Mouse (Mus musculus): ENCODE data around the gene Marveld2. TPM values are rescaled to one million over a fixed set of nuclear protein-coding genes. Genes with fewer than 3 reads are reported as not detected.

Marveld2 gene
- polyA plus RNA-seq, 1 experiment from 2014 or later, result 3.2 TPM

GRCm38 (mm10) chr13:100603031-100603737, 13.6 kb downstream of the Marveld2 start:
- Histone ChIP-seq H3K4me1 (ENCODE audit: control insufficient read depth, insufficient read depth, low read length) (no peaks in the 10 kb centered on the region), H3K4me2 (ENCODE audit: low read depth, severe bottlenecking) (no peak overlapping the region), H3K9me3 (ENCODE audit: control insufficient read depth, low read length) (0 out of 2 replicates have a peak, but pooled peaks cover 3% of the 10 kb centered on the region), H3K27me3 (ENCODE audit: control insufficient read depth, insufficient read depth, low read length) (no peaks in the 10 kb centered on the region), H3K4me3 (ENCODE audit: low read depth, low read length) (no peak overlapping the region), H3K9ac (ENCODE audit: low read length) (no peak overlapping the region), H3K36me3 (ENCODE audit: control insufficient read depth, insufficient read depth, low read length) (no peaks in the 10 kb centered on the region), H3K27ac (replicated peaks; ENCODE audit: low read depth, low read length) (no peak overlapping the region)
- DNase-seq (ENCODE audit: low spot score), result no peak
- no peak for ATAC-seq (ENCODE audit: insufficient number of reproducible peaks, low FRiP score, low TSS enrichment, low read depth)
- WGBS, result 91% methylated on average over 10 of the region's 10 CpGs

- ATAC-seq (ENCODE audit: insufficient number of reproducible peaks, low FRiP score, low TSS enrichment, low read depth) (no peak), DNase-seq (ENCODE audit: low spot score) (no peak)
- Histone ChIP-seq H3K36me3 (ENCODE audit: control insufficient read depth, insufficient read depth, low read length) (no peaks in the 10 kb centered on the region), H3K9ac (ENCODE audit: low read length) (no peak overlapping the region), H3K27me3 (ENCODE audit: control insufficient read depth, insufficient read depth, low read length) (no peaks in the 10 kb centered on the region), H3K4me1 (ENCODE audit: control insufficient read depth, insufficient read depth, low read length) (no peaks in the 10 kb centered on the region), H3K9me3 (ENCODE audit: control insufficient read depth, low read length) (no peaks in the 10 kb centered on the region), H3K27ac (replicated peaks; ENCODE audit: low read depth, low read length) (no peak overlapping the region), H3K4me2 (ENCODE audit: low read depth, severe bottlenecking) (no peak overlapping the region), H3K4me3 (ENCODE audit: low read depth, low read length) (no peak overlapping the region)
- whole genome bisulfite sequencing, result 69% methylated on average over 5 of the region's 5 CpGs
These were observed 14.4 kb downstream of the Marveld2 start for GRCm38 (mm10) chr13:100602239-100602902.

GRCm38 (mm10) chr13:100601034-100601433, 15.7 kb downstream of the Marveld2 start:
- Histone ChIP-seq H3K4me3 (ENCODE audit: low read depth, low read length) (no peak overlapping the region), H3K27ac (replicated peaks; ENCODE audit: low read depth, low read length) (no peak overlapping the region), H3K9me3 (ENCODE audit: control insufficient read depth, low read length) (no peaks in the 10 kb centered on the region), H3K36me3 (ENCODE audit: control insufficient read depth, insufficient read depth, low read length) (no peaks in the 10 kb centered on the region), H3K27me3 (ENCODE audit: control insufficient read depth, insufficient read depth, low read length) (no peaks in the 10 kb centered on the region), H3K4me1 (ENCODE audit: control insufficient read depth, insufficient read depth, low read length) (no peaks in the 10 kb centered on the region), H3K4me2 (ENCODE audit: low read depth, severe bottlenecking) (no peak overlapping the region), H3K9ac (ENCODE audit: low read length) (no peak overlapping the region)
- DNase-seq (ENCODE audit: low spot score) (no peak), ATAC-seq (ENCODE audit: insufficient number of reproducible peaks, low FRiP score, low TSS enrichment, low read depth) (no peak)
- WGBS, result 74% methylated on average over 7 of the region's 8 CpGs

GRCm38 (mm10) chr13:100600317-100600716, 16.5 kb downstream of the Marveld2 start:
- H3K4me2 ChIP-seq (ENCODE audit: low read depth, severe bottlenecking), result no peak overlapping the region
- H3K27me3 ChIP-seq (ENCODE audit: control insufficient read depth, insufficient read depth, low read length), result no peaks in the 10 kb centered on the region
- no peak overlapping the region for H3K9ac ChIP-seq (ENCODE audit: low read length)
- WGBS, result 84% methylated on average over 12 of the region's 12 CpGs
- H3K9me3 ChIP-seq (ENCODE audit: control insufficient read depth, low read length), result no peaks in the 10 kb centered on the region
- H3K27ac ChIP-seq (replicated peaks; ENCODE audit: low read depth, low read length), result no peak overlapping the region
- DNase-seq (ENCODE audit: low spot score) (no peak), ATAC-seq (ENCODE audit: insufficient number of reproducible peaks, low FRiP score, low TSS enrichment, low read depth) (no peak)
- H3K4me3 ChIP-seq (ENCODE audit: low read depth, low read length), result no peak overlapping the region
- no peaks in the 10 kb centered on the region for H3K4me1 ChIP-seq (ENCODE audit: control insufficient read depth, insufficient read depth, low read length)
- no peaks in the 10 kb centered on the region for H3K36me3 ChIP-seq (ENCODE audit: control insufficient read depth, insufficient read depth, low read length)

GRCm38 (mm10) chr13:100597284-100597683, 19.5 kb downstream of the Marveld2 start:
- DNase-seq (ENCODE audit: low spot score) (no peak), ATAC-seq (ENCODE audit: insufficient number of reproducible peaks, low FRiP score, low TSS enrichment, low read depth) (no peak)
- no peak overlapping the region for H3K4me3 ChIP-seq (ENCODE audit: low read depth, low read length)
- H3K4me1 ChIP-seq (ENCODE audit: control insufficient read depth, insufficient read depth, low read length), result no peaks in the 10 kb centered on the region
- no peak overlapping the region for H3K4me2 ChIP-seq (ENCODE audit: low read depth, severe bottlenecking)
- H3K27me3 ChIP-seq (ENCODE audit: control insufficient read depth, insufficient read depth, low read length), result no peaks in the 10 kb centered on the region
- no peaks in the 10 kb centered on the region for H3K9me3 ChIP-seq (ENCODE audit: control insufficient read depth, low read length)
- no peak overlapping the region for H3K9ac ChIP-seq (ENCODE audit: low read length)
- no peaks in the 10 kb centered on the region for H3K36me3 ChIP-seq (ENCODE audit: control insufficient read depth, insufficient read depth, low read length)
- no peak overlapping the region for H3K27ac ChIP-seq (replicated peaks; ENCODE audit: low read depth, low read length)
- WGBS, result 91% methylated on average over 9 of the region's 9 CpGs

GRCm38 (mm10) chr13:100595552-100595885, 21.3 kb downstream of the Marveld2 start:
- Histone ChIP-seq H3K27ac (replicated peaks; ENCODE audit: low read depth, low read length) (no peak overlapping the region), H3K27me3 (ENCODE audit: control insufficient read depth, insufficient read depth, low read length) (no peaks in the 10 kb centered on the region), H3K9me3 (ENCODE audit: control insufficient read depth, low read length) (no peaks in the 10 kb centered on the region), H3K4me1 (ENCODE audit: control insufficient read depth, insufficient read depth, low read length) (no peaks in the 10 kb centered on the region), H3K9ac (ENCODE audit: low read length) (no peak overlapping the region), H3K4me2 (ENCODE audit: low read depth, severe bottlenecking) (no peak overlapping the region), H3K36me3 (ENCODE audit: control insufficient read depth, insufficient read depth, low read length) (no peaks in the 10 kb centered on the region), H3K4me3 (ENCODE audit: low read depth, low read length) (no peak overlapping the region)
- DNase-seq (ENCODE audit: low spot score), result no peak
- no peak for ATAC-seq (ENCODE audit: insufficient number of reproducible peaks, low FRiP score, low TSS enrichment, low read depth)
- WGBS, result 80% methylated on average over 3 of the region's 3 CpGs

- Histone ChIP-seq H3K4me2 (ENCODE audit: low read depth, severe bottlenecking) (no peak overlapping the region), H3K27ac (replicated peaks; ENCODE audit: low read depth, low read length) (no peak overlapping the region), H3K27me3 (ENCODE audit: control insufficient read depth, insufficient read depth, low read length) (no peaks in the 10 kb centered on the region), H3K9ac (ENCODE audit: low read length) (no peak overlapping the region), H3K9me3 (ENCODE audit: control insufficient read depth, low read length) (no peaks in the 10 kb centered on the region), H3K4me3 (ENCODE audit: low read depth, low read length) (no peak overlapping the region), H3K4me1 (ENCODE audit: control insufficient read depth, insufficient read depth, low read length) (no peaks in the 10 kb centered on the region), H3K36me3 (ENCODE audit: control insufficient read depth, insufficient read depth, low read length) (no peaks in the 10 kb centered on the region)
- 62% methylated on average over 5 of the region's 5 CpGs for WGBS
- ATAC-seq (ENCODE audit: insufficient number of reproducible peaks, low FRiP score, low TSS enrichment, low read depth) (no peak), DNase-seq (ENCODE audit: low spot score) (no peak)
These were observed 21.8 kb downstream of the Marveld2 start for GRCm38 (mm10) chr13:100594838-100595551.

GRCm38 (mm10) chr13:100594041-100594792, 22.6 kb downstream of the Marveld2 start:
- H3K9ac ChIP-seq (ENCODE audit: low read length), result no peak overlapping the region
- ATAC-seq (ENCODE audit: insufficient number of reproducible peaks, low FRiP score, low TSS enrichment, low read depth) (no peak), DNase-seq (ENCODE audit: low spot score) (no peak)
- 64% methylated on average over 11 of the region's 17 CpGs for WGBS
- H3K36me3 ChIP-seq (ENCODE audit: control insufficient read depth, insufficient read depth, low read length), result no peaks in the 10 kb centered on the region
- no peaks in the 10 kb centered on the region for H3K4me1 ChIP-seq (ENCODE audit: control insufficient read depth, insufficient read depth, low read length)
- H3K27me3 ChIP-seq (ENCODE audit: control insufficient read depth, insufficient read depth, low read length), result no peaks in the 10 kb centered on the region
- no peaks in the 10 kb centered on the region for H3K9me3 ChIP-seq (ENCODE audit: control insufficient read depth, low read length)
- H3K4me3 ChIP-seq (ENCODE audit: low read depth, low read length), result no peak overlapping the region
- no peak overlapping the region for H3K4me2 ChIP-seq (ENCODE audit: low read depth, severe bottlenecking)
- no peak overlapping the region for H3K27ac ChIP-seq (replicated peaks; ENCODE audit: low read depth, low read length)

Data from limb, embryonic 11.5 days (tissue).